Mouse (Mus musculus) ES-E14 (cell line): ENCODE data around the gene Phb. TPM values are rescaled to one million over a fixed set of nuclear protein-coding genes. Genes with fewer than 3 reads are reported as not detected.

Experiments used
- DNase-seq: peaks from one replicate; pipeline ENCODE4 v3.0.0-alpha.2; 2013; ENCODE audit warnings: low read depth, low spot score
- H3K27ac ChIP-seq: 2 replicates; pipeline ENCODE4 v1.5.1; 2012; ENCODE audit warnings: low read depth, mild to moderate bottlenecking, low read length, moderate library complexity, mixed read lengths; ENCODE audit not compliant: poor library complexity, insufficient read depth, severe bottlenecking
- H3K36me3 ChIP-seq: 2 replicates; pipeline ENCODE4 v1.6.1; 2012; ENCODE audit warnings: mild to moderate bottlenecking, low read length, moderate library complexity, mixed read lengths; ENCODE audit not compliant: control insufficient read depth, poor library complexity, insufficient read depth, severe bottlenecking
- H3K4me1 ChIP-seq, 2 experiments: fragments of 150-350 bp in 1 of 2; sonication (generic) in 1 of 2; 2 replicates each; pipeline ENCODE4 v1.6.1; 2012; ENCODE audit warnings: low read length in 2 of 2, mild to moderate bottlenecking in 1 of 2, mixed read lengths in 1 of 2; ENCODE audit not compliant: control insufficient read depth in 2 of 2, insufficient read depth in 2 of 2, poor library complexity in 1 of 2
- H3K4me3 ChIP-seq, 2 experiments: fragments of 150-350 bp in 1 of 2; sonication (generic) in 1 of 2; 2 replicates each; pipeline ENCODE4 v1.5.1; 2012; ENCODE audit warnings: low read length in 2 of 2, low read depth in 1 of 2, mild to moderate bottlenecking in 1 of 2, mixed read lengths in 1 of 2; ENCODE audit not compliant: insufficient read depth in 1 of 2, poor library complexity in 1 of 2, severe bottlenecking in 1 of 2
- H3K9ac ChIP-seq: 2 replicates; pipeline ENCODE4 v1.6.1; 2012; ENCODE audit warnings: low read depth, mild to moderate bottlenecking, low read length, mixed read lengths; ENCODE audit not compliant: poor library complexity, insufficient read depth, severe bottlenecking
- H3K9me3 ChIP-seq: fragments of 150-350 bp; sonication (generic); 2 replicates; pipeline ENCODE4 v1.6.1; 2012; ENCODE audit warnings: low read depth, mild to moderate bottlenecking, low read length; ENCODE audit not compliant: control insufficient read depth, insufficient read depth
- CHD2 ChIP-seq: IDR thresholded peaks from 2 replicates; pipeline ENCODE4 v1.6.1; 2014; ENCODE audit warnings: mild to moderate bottlenecking, low read depth, low read length, inconsistent platforms
- HCFC1 ChIP-seq: IDR thresholded peaks from 2 replicates; pipeline ENCODE4 v1.6.1; 2012; ENCODE audit warnings: low read length, inconsistent platforms, borderline replicate concordance; ENCODE audit not compliant: insufficient read depth
- MAFK ChIP-seq: IDR thresholded peaks from 2 replicates; pipeline ENCODE4 v1.6.1; 2014; ENCODE audit warnings: mild to moderate bottlenecking, low read depth, low read length, inconsistent platforms; ENCODE audit not compliant: insufficient read depth
- ZC3H11A ChIP-seq: IDR thresholded peaks from 2 replicates; pipeline ENCODE4 v1.6.1; 2012; ENCODE audit warnings: low read depth, mild to moderate bottlenecking, inconsistent platforms, low read length, borderline replicate concordance
- ZNF384 ChIP-seq: IDR thresholded peaks from 2 replicates; pipeline ENCODE4 v1.6.1; 2012; ENCODE audit warnings: low read depth, low read length, inconsistent platforms
- in situ Hi-C, 2 experiments: fragments of 600-800 bp; cut with MboI; formaldehyde crosslinking; loops; one replicate each; pipeline ENCODE4 v1.15.1; 2025; ENCODE audit warnings: low sequenced_read_pairs in 2 of 2, inconsistent platforms in 1 of 2; ENCODE audit not compliant: unreplicated experiment in 2 of 2
- total RNA-seq: library from RNA; depleted of rRNA; stranded (reverse); fragments of 300-350 nt; gene quantifications from 2 replicates; pipeline ENCODE4 v1.2.3, GENCODE M21; 2012

The Phb gene
- total RNA-seq, 1 experiment: 693 TPM

- no peak for TF ChIP-seq HCFC1
- no peak for TF ChIP-seq ZC3H11A
- TF ChIP-seq ZNF384: no peak
- TF ChIP-seq MAFK: no peak
- no peak for TF ChIP-seq CHD2
- H3K36me3 ChIP-seq: no peaks in the 10 kb centered on the region
- DNase-seq: no peak
- no peak overlapping the region for H3K4me3 ChIP-seq
- H3K27ac ChIP-seq: no peak overlapping the region
- no peak overlapping the region for H3K9ac ChIP-seq
- H3K9me3 ChIP-seq: no peaks in the 10 kb centered on the region
- in situ Hi-C loops: no loop called here
- peaks cover 4 to 18% of the 10 kb centered on the region in 2 experiments; a peak in 3 of 4 replicates for H3K4me1 ChIP-seq
Measured at GRCm38 (mm10) chr11:95719356-95719755, 52.6 kb downstream of the Phb start.

GRCm38 (mm10) chr11:95723287-95723686, 56.5 kb downstream of the Phb start, which contains the start of gene B130006D01Rik:
B130006D01Rik (plus strand) TSS chr11:95723587.
- Histone ChIP-seq H3K9ac (no peak within 1 kb of the TSS), H3K36me3 (no peaks in the 10 kb centered on the region), H3K4me3 (no peak within 1 kb of the TSS), H3K9me3 (no peaks in the 10 kb centered on the region), H3K27ac (no peak within 1 kb of the TSS), H3K4me1 (peaks cover 2 to 7% of the 10 kb centered on the region in 2 experiments; a peak in 3 of 4 replicates)
- no peak for DNase-seq
- in situ Hi-C loops: no loop called here
- no peak for TF ChIP-seq ZC3H11A
- TF ChIP-seq ZNF384: no peak
- no peak for TF ChIP-seq HCFC1
- TF ChIP-seq MAFK: no peak
- TF ChIP-seq CHD2: no peak

- no peak for DNase-seq
- Histone ChIP-seq H3K4me1 (peaks cover 5 to 7% of the 10 kb centered on the region in 2 experiments; a peak in 3 of 4 replicates), H3K9me3 (no peaks in the 10 kb centered on the region), H3K9ac (no peak overlapping the region), H3K4me3 (no peak overlapping the region), H3K36me3 (no peaks in the 10 kb centered on the region), H3K27ac (no peak overlapping the region)
- TF ChIP-seq MAFK (no peak), CHD2 (no peak), HCFC1 (no peak), ZC3H11A (no peak), ZNF384 (no peak)
- in situ Hi-C loops: no loop called here
Measured at GRCm38 (mm10) chr11:95724466-95724865, 57.7 kb downstream of the Phb start.

GRCm38 (mm10) chr11:95726156-95726555, 59.4 kb downstream of the Phb start:
- in situ Hi-C loops: no loop called here
- TF ChIP-seq CHD2 (no peak), ZNF384 (no peak), MAFK (no peak), ZC3H11A (no peak), HCFC1 (no peak)

GRCm38 (mm10) chr11:95727947-95728346, 61.2 kb downstream of the Phb start:
- Histone ChIP-seq H3K27ac (no peak overlapping the region), H3K9me3 (no peaks in the 10 kb centered on the region), H3K36me3 (no peaks in the 10 kb centered on the region), H3K4me3 (no peak overlapping the region), H3K4me1 (peaks cover 5% of the 10 kb centered on the region in 2 experiments; a peak in 3 of 4 replicates), H3K9ac (no peak overlapping the region)
- TF ChIP-seq MAFK: no peak
- no peak for TF ChIP-seq HCFC1
- TF ChIP-seq ZNF384: no peak
- no peak for TF ChIP-seq ZC3H11A
- no peak for TF ChIP-seq CHD2
- in situ Hi-C loops: no loop called here
- no peak for DNase-seq

More at GRCm38 (mm10) chr11:95726156-95726555, 59.4 kb downstream of the Phb start:
- Histone ChIP-seq H3K27ac (no peak overlapping the region), H3K9me3 (no peaks in the 10 kb centered on the region), H3K36me3 (no peaks in the 10 kb centered on the region), H3K9ac (no peak overlapping the region), H3K4me1 (peaks cover 5% of the 10 kb centered on the region in 2 experiments; a peak in 3 of 4 replicates), H3K4me3 (no peak overlapping the region)
- DNase-seq: no peak
